Mouse (Mus musculus): ENCODE data around the gene Xpo6. TPM values are rescaled to one million over a fixed set of nuclear protein-coding genes. Genes with fewer than 3 reads are reported as not detected.

Xpo6 gene
- polyA plus RNA-seq, 1 experiment from 2014 or later, result 51.5 TPM

- H3K27me3 ChIP-seq, result no peaks in the 10 kb centered on the region
- ATAC-seq (ENCODE audit: insufficient number of reproducible peaks, low FRiP score, low TSS enrichment, low read depth), result no peak
- no peak overlapping the region for H3K4me2 ChIP-seq (replicated peaks)
- peaks cover 6% of the 10 kb centered on the region for H3K4me1 ChIP-seq
- H3K36me3 ChIP-seq, result 0 out of 2 replicates have a peak, but pooled peaks cover 3% of the 10 kb centered on the region
- whole genome bisulfite sequencing, result 100% methylated on average over 1 of the region's 1 CpGs
- H3K4me3 ChIP-seq (replicated peaks), result no peak overlapping the region
- H3K9me3 ChIP-seq (replicated peaks), result no peaks in the 10 kb centered on the region
- H3K27ac ChIP-seq (replicated peaks), result no peak overlapping the region
- no peak overlapping the region for H3K9ac ChIP-seq
These were observed 6.1 kb downstream of the Xpo6 start for GRCm38 (mm10) chr7:126194175-126194574.

- no peaks in the 10 kb centered on the region for H3K4me1 ChIP-seq
- whole genome bisulfite sequencing, result 81% methylated on average over 1 of the region's 1 CpGs
- H3K27me3 ChIP-seq, result no peaks in the 10 kb centered on the region
- no peak for ATAC-seq (ENCODE audit: insufficient number of reproducible peaks, low FRiP score, low TSS enrichment, low read depth)
- H3K9me3 ChIP-seq (replicated peaks), result no peaks in the 10 kb centered on the region
- no peak overlapping the region for H3K4me3 ChIP-seq (replicated peaks)
- 0 out of 2 replicates have a peak, but pooled peaks cover 3% of the 10 kb centered on the region for H3K36me3 ChIP-seq
- H3K4me2 ChIP-seq (replicated peaks), result no peak overlapping the region
- H3K27ac ChIP-seq (replicated peaks), result no peak overlapping the region
- no peak overlapping the region for H3K9ac ChIP-seq
These were observed 8.8 kb downstream of the Xpo6 start for GRCm38 (mm10) chr7:126191471-126191870.

GRCm38 (mm10) chr7:126189517-126189916 lies 10.8 kb downstream of the Xpo6 start:
- Histone ChIP-seq H3K27me3 (no peaks in the 10 kb centered on the region), H3K9ac (no peak overlapping the region), H3K4me1 (peaks cover 7% of the 10 kb centered on the region; the same call in 1 of the 2 replicates), H3K4me2 (replicated peaks) (no peak overlapping the region), H3K36me3 (0 out of 2 replicates have a peak, but pooled peaks cover 3% of the 10 kb centered on the region), H3K9me3 (replicated peaks) (no peaks in the 10 kb centered on the region), H3K27ac (replicated peaks) (no peak overlapping the region), H3K4me3 (replicated peaks) (no peak overlapping the region)
- no peak for ATAC-seq (ENCODE audit: insufficient number of reproducible peaks, low FRiP score, low TSS enrichment, low read depth)
- WGBS, result 96% methylated on average over 1 of the region's 1 CpGs

- peaks cover 30% of the 10 kb centered on the region; the same call in 1 of the 2 replicates for H3K4me1 ChIP-seq
- H3K4me3 ChIP-seq (replicated peaks), result no peak overlapping the region
- H3K4me2 ChIP-seq (replicated peaks), result no peak overlapping the region
- ATAC-seq (ENCODE audit: insufficient number of reproducible peaks, low FRiP score, low TSS enrichment, low read depth), result no peak
- no peak overlapping the region for H3K9ac ChIP-seq
- H3K27me3 ChIP-seq, result no peaks in the 10 kb centered on the region
- 0 out of 2 replicates have a peak, but pooled peaks cover 3% of the 10 kb centered on the region for H3K36me3 ChIP-seq
- H3K9me3 ChIP-seq (replicated peaks), result no peaks in the 10 kb centered on the region
- no peak overlapping the region for H3K27ac ChIP-seq (replicated peaks)
These were observed 14.3 kb downstream of the Xpo6 start for GRCm38 (mm10) chr7:126185999-126186398.

- Histone ChIP-seq H3K4me3 (replicated peaks) (no peak overlapping the region), H3K27me3 (no peaks in the 10 kb centered on the region), H3K9ac (no peak overlapping the region), H3K4me1 (peaks cover 34% of the 10 kb centered on the region; the same call in 1 of the 2 replicates), H3K4me2 (replicated peaks) (no peak overlapping the region), H3K9me3 (replicated peaks) (no peaks in the 10 kb centered on the region), H3K36me3 (no peaks in the 10 kb centered on the region), H3K27ac (replicated peaks) (no peak overlapping the region)
- ATAC-seq (ENCODE audit: insufficient number of reproducible peaks, low FRiP score, low TSS enrichment, low read depth), result no peak
- 66% methylated on average over 1 of the region's 1 CpGs for WGBS
These were observed 16.7 kb downstream of the Xpo6 start for GRCm38 (mm10) chr7:126183583-126183982.

GRCm38 (mm10) chr7:126181487-126181886 lies 18.8 kb downstream of the Xpo6 start:
- H3K9me3 ChIP-seq (replicated peaks), result no peaks in the 10 kb centered on the region
- H3K36me3 ChIP-seq, result no peaks in the 10 kb centered on the region
- H3K9ac ChIP-seq, result no peak overlapping the region
- ATAC-seq (ENCODE audit: insufficient number of reproducible peaks, low FRiP score, low TSS enrichment, low read depth), result no peak
- no peak overlapping the region for H3K27ac ChIP-seq (replicated peaks)
- peaks cover 34% of the 10 kb centered on the region; the same call in 1 of the 2 replicates for H3K4me1 ChIP-seq
- H3K4me3 ChIP-seq (replicated peaks), result no peak overlapping the region
- H3K27me3 ChIP-seq, result no peaks in the 10 kb centered on the region
- no peak overlapping the region for H3K4me2 ChIP-seq (replicated peaks)

GRCm38 (mm10) chr7:126180956-126181355 lies 19.3 kb downstream of the Xpo6 start:
- H3K4me3 ChIP-seq (replicated peaks), result no peak overlapping the region
- H3K9me3 ChIP-seq (replicated peaks), result no peaks in the 10 kb centered on the region
- H3K27ac ChIP-seq (replicated peaks), result no peak overlapping the region
- ATAC-seq (ENCODE audit: insufficient number of reproducible peaks, low FRiP score, low TSS enrichment, low read depth), result no peak
- no peaks in the 10 kb centered on the region for H3K36me3 ChIP-seq
- no peaks in the 10 kb centered on the region for H3K27me3 ChIP-seq
- 46% methylated on average over 3 of the region's 3 CpGs for WGBS
- no peak overlapping the region for H3K4me2 ChIP-seq (replicated peaks)
- peaks cover 34% of the 10 kb centered on the region; the same call in 1 of the 2 replicates for H3K4me1 ChIP-seq
- H3K9ac ChIP-seq, result no peak overlapping the region

- H3K36me3 ChIP-seq, result no peaks in the 10 kb centered on the region
- no peaks in the 10 kb centered on the region for H3K9me3 ChIP-seq (replicated peaks)
- no peaks in the 10 kb centered on the region for H3K27me3 ChIP-seq
- H3K4me2 ChIP-seq (replicated peaks), result no peak overlapping the region
- no peak overlapping the region for H3K9ac ChIP-seq
- peaks cover 30% of the 10 kb centered on the region; the same call in 1 of the 2 replicates for H3K4me1 ChIP-seq
- H3K27ac ChIP-seq (replicated peaks), result no peak overlapping the region
- no peak for ATAC-seq (ENCODE audit: insufficient number of reproducible peaks, low FRiP score, low TSS enrichment, low read depth)
- no peak overlapping the region for H3K4me3 ChIP-seq (replicated peaks)
These were observed 21.5 kb downstream of the Xpo6 start for GRCm38 (mm10) chr7:126178804-126179203.

- no peak overlapping the region for H3K27ac ChIP-seq (replicated peaks)
- peaks cover 17% of the 10 kb centered on the region; the same call in 1 of the 2 replicates for H3K36me3 ChIP-seq
- peaks cover 13% of the 10 kb centered on the region; the same call in 1 of the 2 replicates for H3K4me1 ChIP-seq
- no peak overlapping the region for H3K4me3 ChIP-seq (replicated peaks)
- 95% methylated on average over 12 of the region's 12 CpGs for WGBS
- H3K9me3 ChIP-seq (replicated peaks), result no peaks in the 10 kb centered on the region
- no peak overlapping the region for H3K9ac ChIP-seq
- no peak overlapping the region for H3K4me2 ChIP-seq (replicated peaks)
- ATAC-seq (ENCODE audit: insufficient number of reproducible peaks, low FRiP score, low TSS enrichment, low read depth), result no peak
- H3K27me3 ChIP-seq, result no peaks in the 10 kb centered on the region
These were observed 24.3 kb downstream of the Xpo6 start for GRCm38 (mm10) chr7:126175999-126176398.

- 88% methylated on average over 7 of the region's 7 CpGs for WGBS
- H3K9me3 ChIP-seq (replicated peaks), result no peaks in the 10 kb centered on the region
- H3K9ac ChIP-seq, result no peak overlapping the region
- no peak overlapping the region for H3K4me2 ChIP-seq (replicated peaks)
- 0 out of 2 replicates have a peak, but pooled peaks cover 9% of the 10 kb centered on the region for H3K4me1 ChIP-seq
- no peak overlapping the region for H3K27ac ChIP-seq (replicated peaks)
- no peaks in the 10 kb centered on the region for H3K27me3 ChIP-seq
- peaks cover 22% of the 10 kb centered on the region; the same call in 1 of the 2 replicates for H3K36me3 ChIP-seq
- no peak for ATAC-seq (ENCODE audit: insufficient number of reproducible peaks, low FRiP score, low TSS enrichment, low read depth)
- no peak overlapping the region for H3K4me3 ChIP-seq (replicated peaks)
These were observed 24.8 kb downstream of the Xpo6 start for GRCm38 (mm10) chr7:126175456-126175855.

GRCm38 (mm10) chr7:126174863-126175262 lies 25.4 kb downstream of the Xpo6 start:
- no peaks in the 10 kb centered on the region for H3K9me3 ChIP-seq (replicated peaks)
- 76% methylated on average over 2 of the region's 2 CpGs for WGBS
- no peak for ATAC-seq (ENCODE audit: insufficient number of reproducible peaks, low FRiP score, low TSS enrichment, low read depth)
- H3K9ac ChIP-seq, result no peak overlapping the region
- no peaks in the 10 kb centered on the region for H3K27me3 ChIP-seq
- H3K4me1 ChIP-seq, result 0 out of 2 replicates have a peak, but pooled peaks cover 9% of the 10 kb centered on the region
- no peak overlapping the region for H3K4me2 ChIP-seq (replicated peaks)
- no peak overlapping the region for H3K27ac ChIP-seq (replicated peaks)
- peaks cover 24% of the 10 kb centered on the region; the same call in 1 of the 2 replicates for H3K36me3 ChIP-seq
- no peak overlapping the region for H3K4me3 ChIP-seq (replicated peaks)

- no peaks in the 10 kb centered on the region for H3K9me3 ChIP-seq (replicated peaks)
- no peak overlapping the region for H3K27ac ChIP-seq (replicated peaks)
- 84% methylated on average over 3 of the region's 3 CpGs for WGBS
- H3K4me3 ChIP-seq (replicated peaks), result no peak overlapping the region
- H3K4me1 ChIP-seq, result 0 out of 2 replicates have a peak, but pooled peaks cover 9% of the 10 kb centered on the region
- H3K36me3 ChIP-seq, result peaks cover 42% of the 10 kb centered on the region
- H3K9ac ChIP-seq, result no peak overlapping the region
- no peaks in the 10 kb centered on the region for H3K27me3 ChIP-seq
- no peak for ATAC-seq (ENCODE audit: insufficient number of reproducible peaks, low FRiP score, low TSS enrichment, low read depth)
- H3K4me2 ChIP-seq (replicated peaks), result no peak overlapping the region
These were observed 28.3 kb downstream of the Xpo6 start for GRCm38 (mm10) chr7:126172001-126172400.
